Mouse (Mus musculus): ENCODE results near the gene Itga6. TPM values are rescaled to one million over a fixed set of nuclear protein-coding genes. Genes with fewer than 3 reads are reported as not detected.
A peak's percentile ranks its signal among the peaks of the same experiment; 100 is the strongest.

The Itga6 gene
- polyA plus RNA-seq, 1 experiment from 2014 or later = 25.7 TPM

DNA sequence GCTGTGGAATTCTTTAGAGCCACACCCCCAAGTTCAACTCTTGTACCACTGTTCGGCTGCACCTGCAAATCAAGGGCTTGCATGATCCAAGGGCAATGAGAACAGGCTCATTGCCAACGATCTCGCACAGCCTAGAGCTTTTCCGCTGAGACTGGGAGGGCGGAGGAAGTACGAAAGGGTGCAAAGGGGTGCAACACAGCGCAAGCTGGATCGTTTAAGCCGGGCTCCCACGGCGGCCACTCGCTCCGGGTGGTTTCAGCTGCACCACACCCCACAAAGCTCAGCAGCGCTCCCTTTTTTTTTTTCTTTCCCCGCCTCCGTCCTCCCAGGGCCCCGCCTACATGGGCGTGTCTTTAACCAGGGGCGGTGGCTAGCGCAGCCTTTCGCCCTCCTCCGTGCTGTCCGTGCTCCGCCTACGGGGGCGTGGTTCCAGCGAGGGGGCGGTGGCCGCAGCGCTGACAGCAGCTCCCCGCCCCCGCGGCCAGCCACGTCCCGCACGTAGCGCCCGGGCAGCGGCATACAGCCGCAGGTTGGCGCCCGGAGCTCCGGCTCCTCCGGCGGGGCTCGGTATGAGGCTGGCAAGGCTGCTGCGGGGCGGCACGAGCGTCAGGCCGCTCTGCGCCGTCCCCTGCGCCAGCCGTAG is 127.5 kb downstream of the Itga6 start, which contains the start of gene Pdk1:
Gene Pdk1 (plus strand): TSS at position 424 of the 643 bp plus-strand sequence.
- Histone ChIP-seq H3K27ac (replicated peaks) (peak within 1 kb of the TSS; percentile 90), H3K36me3 (no peaks in the 10 kb centered on the region), H3K27me3 (no peaks in the 10 kb centered on the region), H3K4me3 (peak within 1 kb of the TSS; percentile 95), H3K4me2 (replicated peaks) (peak within 1 kb of the TSS; percentile 90), H3K9me3 (no peaks in the 10 kb centered on the region), H3K9ac (replicated peaks) (peak within 1 kb of the TSS; percentile 77), H3K4me1 (peaks cover 8% of the 10 kb centered on the region)
- peak; percentile 97 for ATAC-seq (replicated peaks)
- WGBS = under 1% methylated on average over 54 of the region's 55 CpGs

- Histone ChIP-seq H3K4me3 (peak overlapping the region; percentile 95), H3K4me2 (replicated peaks) (peak overlapping the region; percentile 90), H3K36me3 (no peaks in the 10 kb centered on the region), H3K27me3 (no peaks in the 10 kb centered on the region), H3K9ac (replicated peaks) (peak overlapping the region; percentile 77), H3K9me3 (no peaks in the 10 kb centered on the region), H3K4me1 (peaks cover 8% of the 10 kb centered on the region), H3K27ac (replicated peaks) (peak overlapping the region; percentile 90)
- peak; percentile 69 for ATAC-seq (replicated peaks)
- 4% methylated on average over 46 of the region's 51 CpGs for WGBS
These were observed 128.3 kb downstream of the Itga6 start for GRCm38 (mm10) chr2:71873474-71874322.

- no peaks in the 10 kb centered on the region for H3K27me3 ChIP-seq
- H3K9ac ChIP-seq (replicated peaks) = no peak overlapping the region
- ATAC-seq (replicated peaks) = no peak
- no peaks in the 10 kb centered on the region for H3K9me3 ChIP-seq
- H3K4me1 ChIP-seq = peaks cover 8% of the 10 kb centered on the region
- H3K4me3 ChIP-seq = no peak overlapping the region
- WGBS = 75% methylated on average over 2 of the region's 2 CpGs
- H3K4me2 ChIP-seq (replicated peaks) = no peak overlapping the region
- no peaks in the 10 kb centered on the region for H3K36me3 ChIP-seq
- H3K27ac ChIP-seq (replicated peaks) = no peak overlapping the region
These were observed 129.0 kb downstream of the Itga6 start for GRCm38 (mm10) chr2:71874422-71874821.

GRCm38 (mm10) chr2:71874836-71875235 is 129.4 kb downstream of the Itga6 start:
- 17% methylated on average over 2 of the region's 2 CpGs for WGBS
- Histone ChIP-seq H3K4me1 (peaks cover 8% of the 10 kb centered on the region), H3K4me3 (no peak overlapping the region), H3K9me3 (no peaks in the 10 kb centered on the region), H3K9ac (replicated peaks) (no peak overlapping the region), H3K36me3 (no peaks in the 10 kb centered on the region), H3K27ac (replicated peaks) (no peak overlapping the region), H3K27me3 (no peaks in the 10 kb centered on the region), H3K4me2 (replicated peaks) (no peak overlapping the region)
- ATAC-seq (replicated peaks) = no peak

DNA sequence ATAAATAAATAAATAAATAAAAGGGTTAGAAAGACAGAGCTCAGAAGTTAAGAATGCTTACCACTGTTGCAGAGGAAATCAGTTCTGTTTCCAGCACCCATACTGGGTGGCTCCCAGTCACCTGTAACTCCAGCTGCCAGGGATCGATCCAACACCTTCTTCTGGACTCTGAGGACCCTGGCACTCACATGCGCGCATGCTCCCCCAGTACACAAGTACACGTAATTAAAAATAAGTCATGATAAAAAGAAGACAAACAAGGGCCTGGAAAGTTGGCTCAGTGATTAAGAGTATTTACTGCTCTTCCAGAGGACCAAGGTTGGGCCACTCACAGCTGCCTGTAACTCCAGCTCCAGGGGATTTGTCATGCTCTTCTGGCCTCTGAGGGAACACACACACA is 132.4 kb downstream of the Itga6 start:
- no peak for ATAC-seq (replicated peaks)
- Histone ChIP-seq H3K4me3 (no peak overlapping the region), H3K4me2 (replicated peaks) (no peak overlapping the region), H3K9ac (replicated peaks) (no peak overlapping the region), H3K4me1 (peaks cover 9% of the 10 kb centered on the region), H3K9me3 (no peaks in the 10 kb centered on the region), H3K27me3 (no peaks in the 10 kb centered on the region), H3K27ac (replicated peaks) (no peak overlapping the region), H3K36me3 (no peaks in the 10 kb centered on the region; the same call in 1 of the 2 replicates)
- WGBS = 94% methylated on average over 4 of the region's 4 CpGs

GRCm38 (mm10) chr2:71878441-71878840 is 133.0 kb downstream of the Itga6 start:
- Histone ChIP-seq H3K27me3 (no peaks in the 10 kb centered on the region), H3K9ac (replicated peaks) (no peak overlapping the region), H3K4me2 (replicated peaks) (no peak overlapping the region), H3K4me3 (no peak overlapping the region), H3K27ac (replicated peaks) (no peak overlapping the region), H3K9me3 (no peaks in the 10 kb centered on the region), H3K36me3 (no peaks in the 10 kb centered on the region; the same call in 1 of the 2 replicates), H3K4me1 (peaks cover 14% of the 10 kb centered on the region)
- WGBS = 80% methylated on average over 2 of the region's 2 CpGs
- ATAC-seq (replicated peaks) = no peak

DNA sequence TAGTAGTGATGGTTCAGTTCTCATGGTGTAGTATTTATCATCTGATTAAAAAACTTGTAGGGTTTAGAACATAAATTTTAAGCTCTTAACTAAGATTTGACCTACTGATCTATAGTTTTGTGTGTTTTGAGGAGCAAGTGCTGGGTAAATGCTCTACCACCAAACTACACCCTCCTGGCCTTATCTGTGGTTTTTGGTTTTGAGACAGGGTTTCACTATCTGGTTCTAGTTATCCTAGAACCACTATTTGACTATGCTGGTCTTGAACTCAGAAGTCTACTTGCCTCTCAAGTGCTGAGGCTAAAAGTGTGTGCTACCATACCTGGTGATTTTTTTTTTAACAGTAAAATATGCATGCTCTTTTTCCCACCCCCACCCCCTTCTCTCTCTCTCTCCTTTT is 133.5 kb downstream of the Itga6 start:
- no peak overlapping the region for H3K27ac ChIP-seq (replicated peaks)
- H3K4me2 ChIP-seq (replicated peaks) = no peak overlapping the region
- peaks cover 10% of the 10 kb centered on the region for H3K4me1 ChIP-seq
- no peak overlapping the region for H3K4me3 ChIP-seq
- H3K9ac ChIP-seq (replicated peaks) = no peak overlapping the region
- H3K27me3 ChIP-seq = no peaks in the 10 kb centered on the region
- no peaks in the 10 kb centered on the region for H3K9me3 ChIP-seq
- H3K36me3 ChIP-seq = no peaks in the 10 kb centered on the region; the same call in 1 of the 2 replicates
- ATAC-seq (replicated peaks) = no peak

DNA sequence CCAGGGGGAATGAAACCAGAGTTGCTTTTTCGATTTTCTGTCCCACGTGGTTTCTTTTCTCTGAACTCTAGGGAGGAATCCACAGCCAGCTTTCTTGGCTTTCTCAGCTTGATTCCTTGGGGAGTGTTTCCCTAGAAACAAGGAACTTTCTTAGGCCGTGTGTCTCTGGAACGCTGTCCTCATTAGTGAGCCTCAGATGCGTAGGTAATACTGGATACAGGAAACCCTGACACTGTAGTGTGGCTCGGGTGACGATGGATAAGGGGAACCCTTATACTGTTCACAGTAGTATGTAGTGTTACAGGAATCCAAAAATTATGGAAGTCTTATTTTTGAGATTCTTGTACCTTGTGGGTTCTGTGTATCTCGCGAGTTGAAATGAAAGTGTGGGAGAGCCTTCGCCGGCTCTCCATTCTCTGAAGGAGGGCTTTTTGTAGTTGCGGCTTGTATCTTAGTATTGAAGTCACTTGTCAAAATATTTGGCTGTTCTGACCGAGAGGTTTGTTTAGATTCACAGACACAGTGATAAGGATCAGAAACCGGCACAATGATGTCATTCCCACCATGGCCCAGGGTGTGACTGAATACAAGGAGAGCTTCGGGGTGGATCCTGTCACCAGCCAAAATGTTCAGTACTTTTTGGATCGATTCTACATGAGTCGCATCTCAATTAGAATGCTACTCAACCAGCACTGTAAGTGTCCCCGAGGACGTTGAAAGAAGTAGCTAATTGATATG is 137.7 kb downstream of the Itga6 start:
- Histone ChIP-seq H3K9ac (replicated peaks) (no peak overlapping the region), H3K4me1 (0 out of 2 replicates have a peak, but pooled peaks cover 7% of the 10 kb centered on the region), H3K4me2 (replicated peaks) (no peak overlapping the region), H3K27me3 (no peaks in the 10 kb centered on the region), H3K36me3 (no peaks in the 10 kb centered on the region; the same call in 1 of the 2 replicates), H3K27ac (replicated peaks) (no peak overlapping the region), H3K4me3 (no peak overlapping the region), H3K9me3 (no peaks in the 10 kb centered on the region)
- 54% methylated on average over 19 of the region's 19 CpGs for WGBS
- no peak for ATAC-seq (replicated peaks)

DNA sequence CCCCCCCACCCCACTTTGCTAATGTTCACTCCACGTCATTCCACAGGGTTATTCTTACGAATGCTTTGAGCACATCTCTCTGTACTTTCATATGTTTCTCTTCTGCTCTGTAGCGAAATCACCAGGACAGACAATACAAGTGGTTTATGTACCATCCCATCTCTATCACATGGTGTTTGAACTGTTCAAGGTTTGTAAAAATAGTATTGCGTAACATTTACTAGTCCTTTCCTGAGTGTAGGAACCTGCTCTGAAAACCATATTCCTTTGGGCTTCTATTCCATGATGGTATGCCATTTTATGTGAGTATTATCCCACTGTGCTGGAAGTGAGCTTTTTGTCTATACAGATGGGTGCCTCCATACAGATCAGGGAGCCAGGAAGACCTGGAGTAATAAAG is 141.9 kb downstream of the Itga6 start:
- H3K9ac ChIP-seq (replicated peaks) = no peak overlapping the region
- no peak overlapping the region for H3K4me3 ChIP-seq
- 0 out of 2 replicates have a peak, but pooled peaks cover 7% of the 10 kb centered on the region for H3K4me1 ChIP-seq
- WGBS = 97% methylated on average over 4 of the region's 4 CpGs
- H3K4me2 ChIP-seq (replicated peaks) = no peak overlapping the region
- no peaks in the 10 kb centered on the region for H3K9me3 ChIP-seq
- H3K27me3 ChIP-seq = no peaks in the 10 kb centered on the region
- no peak for ATAC-seq (replicated peaks)
- no peaks in the 10 kb centered on the region; the same call in 1 of the 2 replicates for H3K36me3 ChIP-seq
- no peak overlapping the region for H3K27ac ChIP-seq (replicated peaks)

GRCm38 (mm10) chr2:71888437-71888836 is 143.0 kb downstream of the Itga6 start:
- no peak overlapping the region for H3K4me3 ChIP-seq
- 82% methylated on average over 4 of the region's 4 CpGs for WGBS
- no peak overlapping the region for H3K27ac ChIP-seq (replicated peaks)
- H3K9me3 ChIP-seq = no peaks in the 10 kb centered on the region
- no peak overlapping the region for H3K9ac ChIP-seq (replicated peaks)
- H3K4me2 ChIP-seq (replicated peaks) = no peak overlapping the region
- 0 out of 2 replicates have a peak, but pooled peaks cover under 1% of the 10 kb centered on the region for H3K4me1 ChIP-seq
- H3K36me3 ChIP-seq = peaks cover 3% of the 10 kb centered on the region; the same call in 1 of the 2 replicates
- H3K27me3 ChIP-seq = no peaks in the 10 kb centered on the region
- no peak for ATAC-seq (replicated peaks)

DNA sequence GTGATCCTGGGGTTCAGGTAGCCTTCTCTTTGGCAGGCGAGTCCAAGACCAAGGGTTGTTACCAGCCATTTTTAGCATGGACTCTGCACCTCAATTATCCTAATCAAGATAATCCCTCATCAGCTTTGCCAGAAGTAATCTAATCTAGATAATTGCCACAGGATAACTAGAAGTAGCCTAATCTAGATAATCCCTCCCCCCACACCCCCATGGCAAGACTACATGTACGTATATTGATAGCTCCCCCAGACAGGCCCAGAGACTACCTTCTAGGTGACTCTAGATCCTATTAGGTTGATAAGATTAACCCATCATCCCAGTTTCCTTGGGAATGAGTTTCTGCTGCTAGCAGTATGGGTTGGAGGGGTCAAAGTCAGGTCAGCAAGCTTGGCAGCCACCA is 146.1 kb downstream of the Itga6 start:
- Histone ChIP-seq H3K27ac (replicated peaks) (no peak overlapping the region), H3K27me3 (no peaks in the 10 kb centered on the region), H3K4me2 (replicated peaks) (no peak overlapping the region), H3K9me3 (no peaks in the 10 kb centered on the region), H3K4me3 (no peak overlapping the region), H3K36me3 (0 out of 2 replicates have a peak, but pooled peaks cover 3% of the 10 kb centered on the region), H3K4me1 (no peaks in the 10 kb centered on the region), H3K9ac (replicated peaks) (no peak overlapping the region)
- ATAC-seq (replicated peaks) = no peak
- 90% methylated on average over 2 of the region's 2 CpGs for WGBS
